Mouse (Mus musculus) lung, postnatal 0 days (tissue): ENCODE results near the gene Cdkl2.

ENCODE experiments used
- CTCF ChIP-seq: IDR thresholded peaks from 2 replicates; pipeline ENCODE4 v1.5.1; 2016; ENCODE audit warnings: antibody characterized with exemption, mild to moderate bottlenecking
- EP300 ChIP-seq: IDR thresholded peaks from 2 replicates; pipeline ENCODE4 v1.6.1; 2016; ENCODE audit warnings: antibody characterized with exemption, mild to moderate bottlenecking, control low read depth

- TF ChIP-seq EP300 = no peak
- TF ChIP-seq CTCF = no peak
Measured at GRCm38 (mm10) chr5:92011756-92012155, 31.9 kb downstream of the Cdkl2 start.
